Mouse (Mus musculus) ovary, adult 18-20 months (tissue): ENCODE measurements at regions not wholly inside any gene's neighbourhood (a gene's known extent, or its start where the extent isn't known, plus 50 kb on each side); places are given as distances from the start of the nearest gene placed in this dataset.
A peak's percentile ranks its signal among the peaks of the same experiment; 100 is the strongest.

Experiments
- DNase-seq: peaks from one replicate; pipeline ENCODE4 v3.0.0; 2022; ENCODE audit warnings: low spot score, mixed read lengths

- no peak for DNase-seq
These were observed 208.3 kb upstream of the Rnaseh2b start for GRCm38 (mm10) chr14:62084047-62084446.

GRCm38 (mm10) chr14:62088174-62088573 is 204.2 kb upstream of the Rnaseh2b start:
- DNase-seq = no peak

GRCm38 (mm10) chr14:62117532-62117931 is 174.9 kb upstream of the Rnaseh2b start:
- DNase-seq = no peak

- DNase-seq = peak; percentile 17
These were observed 173.8 kb upstream of the Rnaseh2b start for GRCm38 (mm10) chr14:62118542-62118953.

GRCm38 (mm10) chr14:62128918-62129317 is 163.5 kb upstream of the Rnaseh2b start:
- no peak for DNase-seq

- DNase-seq = no peak
These were observed 160.0 kb upstream of the Rnaseh2b start for GRCm38 (mm10) chr14:62132353-62132816.

GRCm38 (mm10) chr14:62137981-62138380 is 154.4 kb upstream of the Rnaseh2b start:
- no peak for DNase-seq

- DNase-seq = no peak
These were observed 147.9 kb upstream of the Rnaseh2b start for GRCm38 (mm10) chr14:62144385-62145030.

GRCm38 (mm10) chr14:62157038-62157716 is 135.2 kb upstream of the Rnaseh2b start:
- no peak for DNase-seq

- no peak for DNase-seq
These were observed 132.7 kb upstream of the Rnaseh2b start for GRCm38 (mm10) chr14:62159690-62160089.

GRCm38 (mm10) chr14:62163120-62163796 is 129.1 kb upstream of the Rnaseh2b start:
- DNase-seq = peak; percentile 15

GRCm38 (mm10) chr14:62164918-62165317 is 127.5 kb upstream of the Rnaseh2b start:
- DNase-seq = no peak

- no peak for DNase-seq
These were observed 126.4 kb upstream of the Rnaseh2b start for GRCm38 (mm10) chr14:62166006-62166405.

- DNase-seq = no peak
These were observed 125.8 kb upstream of the Rnaseh2b start for GRCm38 (mm10) chr14:62166596-62166995.

- no peak for DNase-seq
These were observed 125.3 kb upstream of the Rnaseh2b start for GRCm38 (mm10) chr14:62167090-62167489.

- DNase-seq = no peak
These were observed 123.7 kb upstream of the Rnaseh2b start for GRCm38 (mm10) chr14:62168711-62169110.

- DNase-seq = no peak
These were observed 122.0 kb upstream of the Rnaseh2b start for GRCm38 (mm10) chr14:62170385-62170784.

GRCm38 (mm10) chr14:62171256-62172047 is 120.9 kb upstream of the Rnaseh2b start:
- DNase-seq = no peak

- no peak for DNase-seq
These were observed 118.4 kb upstream of the Rnaseh2b start for GRCm38 (mm10) chr14:62173835-62174530.

- DNase-seq = no peak
These were observed 116.9 kb upstream of the Rnaseh2b start for GRCm38 (mm10) chr14:62175384-62176048.

- DNase-seq = no peak
These were observed 114.9 kb upstream of the Rnaseh2b start for GRCm38 (mm10) chr14:62177509-62177908.
